Mouse (Mus musculus) natural killer cell, adult 2 months (primary cell): ENCODE results near the gene Pgm2l1.

ENCODE experiments used
- DNase-seq, 2 experiments: peaks; one replicate each; pipeline ENCODE4 v3.0.0; 2022; ENCODE audit warnings: low spot score in 2 of 2

Pgm2l1 gene

DNA sequence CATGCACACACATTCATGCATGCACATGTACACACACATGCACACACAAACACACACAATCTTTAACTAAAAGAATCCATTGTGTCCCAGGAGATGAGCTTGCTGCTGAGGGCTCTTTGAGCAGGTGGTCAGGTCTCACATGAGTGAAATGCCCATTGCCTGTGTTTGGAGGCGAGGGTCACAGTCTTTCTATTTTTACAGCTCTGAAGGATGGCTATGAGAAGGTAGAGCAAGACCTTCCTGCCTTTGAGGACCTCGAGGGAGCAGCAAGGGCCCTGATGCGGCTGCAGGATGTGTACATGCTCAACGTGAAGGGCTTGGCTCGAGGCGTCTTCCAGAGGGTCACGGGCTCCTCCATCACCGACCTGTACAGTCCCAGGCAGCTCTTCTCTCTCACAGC, 66.4 kb downstream of the Pgm2l1 start:
- DNase-seq: no peak

DNA sequence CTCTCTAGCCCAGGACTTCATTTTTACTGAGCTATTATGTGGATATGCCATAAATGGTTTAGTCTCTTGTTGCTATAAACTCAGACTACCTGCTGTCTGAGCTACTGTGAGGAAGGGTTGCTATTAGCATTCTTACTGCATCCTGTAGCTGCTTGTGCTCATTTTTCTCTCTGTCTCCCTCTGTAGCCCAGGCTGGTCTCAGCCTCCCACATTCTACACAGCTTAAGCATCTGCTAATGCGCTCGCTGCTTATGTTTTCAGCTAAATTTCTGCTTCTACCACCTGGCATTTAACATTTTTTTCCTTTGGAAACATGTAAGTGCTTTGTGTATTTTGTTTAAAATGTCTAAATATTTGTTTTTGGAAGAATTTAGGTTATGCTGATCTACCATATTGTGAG, 68.6 kb downstream of the Pgm2l1 start:
- no peak for DNase-seq

DNA sequence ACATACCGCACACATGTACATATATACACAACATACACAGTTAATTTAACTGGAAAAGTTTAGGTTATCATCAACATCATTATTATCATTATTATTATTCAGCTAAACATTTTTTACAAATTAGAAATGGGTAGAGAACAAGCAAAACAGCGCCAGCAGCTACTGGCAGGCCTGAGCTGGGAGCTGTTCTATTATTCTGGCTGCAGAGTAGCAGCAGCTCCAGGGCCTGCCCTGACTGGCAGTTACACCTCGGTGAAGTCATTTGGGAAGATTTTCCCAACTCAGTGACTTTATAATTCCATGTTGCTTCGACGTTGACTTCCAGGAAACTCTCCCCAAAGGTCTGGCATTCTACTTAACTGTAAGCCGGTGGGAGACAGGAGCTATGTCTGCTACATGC, 69.5 kb downstream of the Pgm2l1 start:
- no peak for DNase-seq

- no peak for DNase-seq
These were observed 71.8 kb downstream of the Pgm2l1 start for GRCm38 (mm10) chr7:100298861-100299510.

DNA sequence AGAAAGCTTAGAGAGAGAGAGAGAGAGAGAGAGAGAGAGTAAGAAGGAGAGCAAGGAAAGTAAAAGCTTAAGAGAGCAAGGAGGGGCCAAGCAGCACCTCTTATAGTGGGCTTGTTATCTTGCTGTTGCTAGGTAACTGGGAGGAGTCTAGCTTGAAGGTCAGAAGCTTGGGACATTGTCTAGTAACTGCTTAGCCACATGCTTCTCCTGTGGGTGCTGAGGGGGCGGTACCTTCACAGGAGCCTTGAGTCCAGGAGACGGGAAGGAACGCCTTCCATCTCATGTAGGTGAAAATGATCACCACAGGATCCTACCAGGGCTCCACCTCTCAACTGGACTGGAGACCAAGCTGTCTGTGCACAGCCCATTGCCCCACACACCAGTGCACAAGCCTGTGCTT, 74.2 kb downstream of the Pgm2l1 start:
- DNase-seq: no peak

GRCm38 (mm10) chr7:100302316-100302715, 75.1 kb downstream of the Pgm2l1 start:
- no peak for DNase-seq

- no peak for DNase-seq
These were observed 78.7 kb downstream of the Pgm2l1 start for GRCm38 (mm10) chr7:100305894-100306293.

DNA sequence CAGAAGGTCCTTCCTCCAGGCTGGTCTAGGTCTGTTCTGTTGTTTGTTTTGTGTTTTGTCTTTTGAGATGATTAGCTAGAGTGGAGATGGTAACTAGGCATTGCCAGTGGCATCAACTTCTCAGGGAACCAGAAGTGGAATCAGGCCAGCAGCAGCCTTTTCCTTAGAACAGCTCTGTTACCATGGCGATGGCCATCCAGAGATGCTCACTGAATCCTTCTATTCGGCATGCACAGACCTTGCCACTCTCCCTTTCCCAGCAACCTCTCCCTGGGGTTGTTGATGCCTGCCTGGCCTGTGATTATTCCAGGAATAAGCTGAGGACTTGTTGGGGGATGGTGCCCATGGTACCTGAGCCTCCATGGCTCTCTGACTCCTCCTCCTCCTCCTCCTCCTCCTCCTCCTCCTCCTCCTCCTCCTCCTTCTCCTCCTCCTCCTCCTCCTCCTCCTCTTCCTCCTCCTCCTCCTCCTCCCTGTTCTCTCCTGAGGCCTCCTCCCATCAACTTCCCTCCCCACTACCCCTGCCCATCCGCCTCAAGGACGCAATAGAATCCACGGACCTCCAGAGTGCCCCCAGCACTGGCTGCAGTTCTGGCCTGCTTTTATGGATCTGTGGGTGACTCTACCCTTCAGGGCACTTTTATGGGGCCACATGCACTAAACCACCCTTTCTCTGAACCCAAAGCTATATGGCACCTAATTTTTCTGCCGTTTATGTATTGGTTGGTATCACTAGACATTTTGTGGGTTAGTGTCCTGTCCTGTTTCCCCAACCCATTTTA, 80.9 kb downstream of the Pgm2l1 start:
- DNase-seq: no peak

DNA sequence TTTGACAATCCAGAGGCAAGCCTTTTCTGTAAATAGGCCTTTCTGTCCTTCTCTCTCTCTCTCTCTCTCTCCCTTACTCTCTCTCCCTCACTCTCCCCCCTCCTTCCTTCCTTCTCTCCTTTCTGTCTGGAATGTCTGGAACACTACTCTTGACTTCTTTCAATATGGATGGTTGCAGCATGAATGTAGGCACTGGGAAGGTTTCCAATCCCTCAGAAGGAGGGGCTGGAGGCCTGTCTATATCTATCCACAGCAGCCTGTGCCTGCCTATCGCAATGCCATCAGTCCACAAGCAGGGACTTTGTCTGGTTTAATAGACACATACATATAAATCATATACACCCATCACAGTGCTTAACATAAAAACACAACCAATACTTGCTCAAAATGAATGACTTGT, 82.0 kb downstream of the Pgm2l1 start:
- no peak for DNase-seq

- DNase-seq: no peak
These were observed 82.5 kb downstream of the Pgm2l1 start for GRCm38 (mm10) chr7:100309679-100310078.

- no peak for DNase-seq
These were observed 83.1 kb downstream of the Pgm2l1 start for GRCm38 (mm10) chr7:100310290-100310689.

DNA sequence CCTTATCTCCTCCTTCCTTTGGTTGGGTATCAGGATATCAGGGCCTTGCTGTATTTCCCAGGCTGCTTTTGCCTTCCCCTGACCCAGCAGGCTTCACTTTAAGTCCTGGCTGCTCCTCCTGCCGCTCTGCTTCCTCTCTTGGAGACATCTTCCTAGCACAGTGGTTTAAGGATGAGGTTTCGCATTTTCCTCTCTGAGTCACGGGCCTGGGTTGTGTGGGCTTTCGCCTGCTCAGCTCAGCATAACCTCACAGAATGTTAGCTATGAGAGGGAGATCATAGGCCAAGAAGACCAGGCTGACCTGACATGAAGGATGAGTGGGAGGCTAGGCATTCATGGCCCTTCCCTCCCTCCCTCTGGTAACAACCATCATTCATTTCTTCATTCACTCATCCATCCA, 85.5 kb downstream of the Pgm2l1 start:
- DNase-seq: no peak

DNA sequence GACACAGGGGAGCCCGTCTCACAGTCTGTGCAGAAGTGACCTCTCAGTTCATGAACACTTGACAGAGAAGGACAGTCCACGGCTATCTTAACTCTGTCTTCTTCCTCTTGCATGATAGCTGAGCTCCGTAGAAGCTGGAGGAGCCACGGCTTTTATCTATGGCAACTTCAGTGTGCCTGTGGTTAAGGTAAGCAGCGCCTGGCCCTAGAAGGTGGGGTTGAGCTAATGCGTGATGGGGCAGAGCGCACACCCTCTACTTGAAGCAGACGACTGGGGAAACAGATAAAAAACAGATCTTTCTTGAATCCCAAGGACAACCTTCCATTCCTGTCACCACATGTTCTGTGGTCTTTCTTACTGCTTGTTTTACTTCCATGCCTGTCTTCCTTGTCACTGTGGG, 89.7 kb downstream of the Pgm2l1 start:
- DNase-seq: no peak

DNA sequence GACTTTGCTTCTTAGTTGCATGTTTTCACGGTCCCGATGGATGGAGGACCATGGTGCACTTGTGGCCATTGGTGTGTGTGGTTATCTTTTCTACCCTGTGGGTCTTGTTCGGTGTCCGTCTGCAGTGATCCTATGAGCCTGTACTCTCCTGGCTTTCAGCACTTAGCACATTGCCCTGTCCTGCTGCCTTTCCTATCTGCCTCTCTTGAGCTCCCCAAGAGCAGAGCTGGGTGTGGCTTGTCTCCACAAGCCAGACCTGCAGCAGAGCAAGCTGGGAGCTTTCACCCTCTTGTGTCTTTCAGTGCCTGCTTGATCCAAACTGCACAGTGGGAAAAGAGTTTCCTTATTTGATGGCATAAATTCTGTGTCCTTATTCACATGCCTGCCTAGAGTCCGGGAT, 90.3 kb downstream of the Pgm2l1 start:
- DNase-seq: no peak

GRCm38 (mm10) chr7:100323721-100324120, 96.5 kb downstream of the Pgm2l1 start:
- DNase-seq: no peak

DNA sequence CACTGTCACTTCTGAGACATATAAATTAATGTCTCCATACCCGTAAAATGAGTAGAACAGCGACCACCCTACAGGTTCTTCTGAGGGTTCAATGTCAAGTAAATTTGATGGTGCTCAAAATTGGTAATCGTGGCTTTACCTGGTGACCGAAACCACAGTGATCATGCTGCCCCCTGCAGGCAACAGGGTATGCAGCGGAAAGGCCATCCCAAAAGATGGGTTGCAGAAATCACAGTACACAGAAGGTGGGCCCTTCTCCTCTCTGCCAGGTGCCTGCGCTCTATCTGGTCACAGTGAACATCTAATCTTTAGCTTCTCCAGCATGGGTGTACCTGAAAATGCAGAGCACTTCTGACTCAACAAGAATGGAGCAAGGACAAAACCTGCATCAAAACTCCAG, 98.3 kb downstream of the Pgm2l1 start:
- DNase-seq: peak in 1 of 2 experiments; percentile 11

- DNase-seq: no peak
These were observed 100.3 kb downstream of the Pgm2l1 start for GRCm38 (mm10) chr7:100327514-100327913.
